Mouse (Mus musculus) cerebellum, adult 9-10 months (tissue): ENCODE results near the gene Olfr71.

Source experiments
- DNase-seq: peaks from one replicate; pipeline ENCODE4 v3.0.0; 2022

The Olfr71 gene

DNA sequence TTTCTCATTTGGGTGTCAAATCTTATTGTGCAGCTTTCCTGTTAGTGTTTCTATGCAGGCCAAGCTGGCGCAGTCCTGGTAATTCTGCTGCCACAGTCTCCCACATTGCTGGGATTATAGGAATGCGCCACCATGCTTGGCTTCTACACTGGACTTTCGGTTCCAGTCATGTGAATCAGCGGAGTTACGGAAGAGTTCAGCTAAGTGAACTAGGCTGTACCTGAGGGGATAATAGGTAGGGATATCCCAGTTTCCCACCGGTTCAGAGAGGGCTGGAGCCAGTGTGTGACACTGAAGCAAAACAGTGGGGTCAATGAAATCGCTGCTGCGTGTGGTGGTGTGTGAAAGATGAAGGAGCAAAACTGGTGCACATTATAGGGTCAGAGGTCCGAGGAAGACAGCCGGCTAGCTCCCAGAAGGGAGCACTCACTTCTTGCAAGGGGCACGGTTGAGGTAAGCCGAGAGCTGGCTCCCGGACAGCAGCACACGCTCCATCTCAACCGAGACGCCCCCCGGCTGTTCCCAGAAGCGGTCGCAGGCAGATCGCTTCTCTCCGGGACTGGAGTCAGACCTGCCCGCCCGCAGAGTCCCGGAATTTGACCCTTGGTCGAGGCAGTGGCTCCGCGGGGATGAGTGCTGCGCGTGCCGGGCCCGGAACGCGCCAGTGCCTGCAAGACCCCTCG is 54.3 kb downstream of the Olfr71 start:
- no peak for DNase-seq
